Mouse (Mus musculus) heart, postnatal 4 days (tissue): ENCODE data around the gene Slc25a10. TPM values are rescaled to one million over a fixed set of nuclear protein-coding genes. Genes with fewer than 3 reads are reported as not detected.
A peak's percentile ranks its signal among the peaks of the same experiment; 100 is the strongest.

Experiments used
- DNase-seq: peaks from one replicate; pipeline ENCODE4 v3.0.0; 2021
- total RNA-seq, 2 experiments: library from RNA; stranded (reverse); gene quantifications; 2 replicates each; pipeline ENCODE4 v1.2.3; 2021

Slc25a10 gene
- total RNA-seq, 2 experiments from 2014 or later, result 43.7 to 45.7 TPM

GRCm38 (mm10) chr11:120485251-120485650, 6.4 kb upstream of the Slc25a10 start:
- DNase-seq, result no peak

- DNase-seq, result no peak
Measured at GRCm38 (mm10) chr11:120488516-120488915, 3.1 kb upstream of the Slc25a10 start.

- peak; percentile 72 for DNase-seq
Measured at GRCm38 (mm10) chr11:120489054-120489761, 2.4 kb upstream of the Slc25a10 start.

- no peak for DNase-seq
Measured at GRCm38 (mm10) chr11:120490291-120491046, 1.2 kb upstream of the Slc25a10 start.

GRCm38 (mm10) chr11:120492024-120492877, 611 bp downstream of the Slc25a10 start:
- peak; percentile 52 for DNase-seq

GRCm38 (mm10) chr11:120492878-120493203, 1.2 kb downstream of the Slc25a10 start:
- DNase-seq, result no peak

GRCm38 (mm10) chr11:120493351-120493750, 1.7 kb downstream of the Slc25a10 start:
- no peak for DNase-seq

- no peak for DNase-seq
Measured at GRCm38 (mm10) chr11:120493911-120494310, 2.3 kb downstream of the Slc25a10 start.

- DNase-seq, result no peak
Measured at GRCm38 (mm10) chr11:120497436-120497835, 5.8 kb downstream of the Slc25a10 start.

GRCm38 (mm10) chr11:120498226-120498625, 6.6 kb downstream of the Slc25a10 start:
- DNase-seq, result no peak

- no peak for DNase-seq
Measured at GRCm38 (mm10) chr11:120498891-120499290, 7.3 kb downstream of the Slc25a10 start.

GRCm38 (mm10) chr11:120499894-120500293, 8.3 kb downstream of the Slc25a10 start:
- no peak for DNase-seq

GRCm38 (mm10) chr11:120500357-120500756, 8.7 kb downstream of the Slc25a10 start:
- no peak for DNase-seq

- no peak for DNase-seq
Measured at GRCm38 (mm10) chr11:120501018-120501417, 9.4 kb downstream of the Slc25a10 start.

- DNase-seq, result no peak
Measured at GRCm38 (mm10) chr11:120501701-120502100, 10.1 kb downstream of the Slc25a10 start.

- DNase-seq, result no peak
Measured at GRCm38 (mm10) chr11:120505661-120506060, 14.0 kb downstream of the Slc25a10 start.

- DNase-seq, result no peak
Measured at GRCm38 (mm10) chr11:120506899-120507298, 15.3 kb downstream of the Slc25a10 start.

GRCm38 (mm10) chr11:120507611-120508289, 16.1 kb downstream of the Slc25a10 start:
- no peak for DNase-seq

GRCm38 (mm10) chr11:120508290-120508870, 16.7 kb downstream of the Slc25a10 start:
- DNase-seq, result no peak

- no peak for DNase-seq
Measured at GRCm38 (mm10) chr11:120509940-120510339, 18.3 kb downstream of the Slc25a10 start.

GRCm38 (mm10) chr11:120510375-120511030, 18.9 kb downstream of the Slc25a10 start:
- no peak for DNase-seq
